In genomic region chr19:10456752-10457483, GRCm38 (mm10) we compare ENCODE assay signal across 8 mouse cellular contexts. TPM values are rescaled to one million over a fixed set of nuclear protein-coding genes. Genes with fewer than 3 reads are reported as not detected.
A peak's percentile ranks its signal among the peaks of the same experiment; 100 is the strongest.
DNase-seq lines count a peak whose midpoint lies in the region; ATAC-seq and TF ChIP-seq lines count a peak whose summit lies in the region.

TSS of gene Lrrc10b (minus strand) at chr19:10457473.

- peaks cover 13% of the 10 kb centered on the region for H3K27me3 ChIP-seq in heart, adult 2 months (ENCODE audit: control insufficient read depth, insufficient read depth, low read length)
- peaks cover 100% of the 10 kb centered on the region for H3K27me3 ChIP-seq in forebrain, embryonic 10.5 days (ENCODE audit: poor library complexity, severe bottlenecking)
- H3K27me3 ChIP-seq in hindbrain, embryonic 12.5 days: peaks cover 82% of the 10 kb centered on the region

- no peaks in the 10 kb centered on the region for H3K4me1 ChIP-seq in heart, adult 2 months (ENCODE audit: control insufficient read depth, insufficient read depth, low read length)
- peaks cover 65% of the 10 kb centered on the region for H3K4me1 ChIP-seq in forebrain, embryonic 10.5 days
- H3K4me1 ChIP-seq in hindbrain, embryonic 12.5 days: peaks cover 24% of the 10 kb centered on the region

- TF ChIP-seq EP300 in heart, adult 2 months (IDR thresholded peaks at IDR 0.05; ENCODE audit: insufficient read depth, low read depth, low read length): no peak

- no peaks in the 10 kb centered on the region for H3K36me3 ChIP-seq in heart, adult 2 months (ENCODE audit: control insufficient read depth, insufficient read depth, low read length)
- H3K36me3 ChIP-seq in forebrain, embryonic 10.5 days (replicated peaks): no peaks in the 10 kb centered on the region
- no peaks in the 10 kb centered on the region for H3K36me3 ChIP-seq in hindbrain, embryonic 12.5 days

- no peak for TF ChIP-seq POLR2A in heart, adult 2 months (IDR thresholded peaks at IDR 0.05; ENCODE audit: insufficient read depth, low read depth, low read length)

- ATAC-seq in hindbrain, embryonic 12.5 days (ENCODE audit: low FRiP score): peak; percentile 71

- under 1% methylated on average over 93 of the region's 96 CpGs for WGBS in heart, adult 2 months
- WGBS in forebrain, embryonic 10.5 days: under 1% methylated on average over 96 of the region's 96 CpGs
- under 1% methylated on average over 81 of the region's 96 CpGs for WGBS in hindbrain, embryonic 12.5 days

- peak; percentile 58 for TF ChIP-seq CTCF in heart, adult 2 months (IDR thresholded peaks at IDR 0.05)

- no peaks in the 10 kb centered on the region for H3K9me3 ChIP-seq in forebrain, embryonic 10.5 days
- no peaks in the 10 kb centered on the region for H3K9me3 ChIP-seq in hindbrain, embryonic 12.5 days (replicated peaks)

- intact Hi-C loops in heart, adult 2 months (cut with DNase I): no loop called here
- intact Hi-C loops in heart, postnatal 25 days (cut with DNase I): no loop called here

- peak within 1 kb of the TSS; percentile 34; the same call in 1 of the 2 replicates for H3K9ac ChIP-seq in heart, adult 2 months (ENCODE audit: low read depth, low read length)
- H3K9ac ChIP-seq in hindbrain, embryonic 12.5 days: peak within 1 kb of the TSS; percentile 57

- H3K27ac ChIP-seq in heart, adult 2 months: no peak within 1 kb of the TSS
- peak within 1 kb of the TSS; percentile 72 for H3K27ac ChIP-seq in forebrain, embryonic 10.5 days
- H3K27ac ChIP-seq in hindbrain, embryonic 12.5 days: peak within 1 kb of the TSS; percentile 17; the same call in 1 of the 2 replicates

- H3K4me2 ChIP-seq in hindbrain, embryonic 12.5 days (replicated peaks): peak within 1 kb of the TSS; percentile 89

- no peaks in the 10 kb centered on the region for H3K79me2 ChIP-seq in heart, adult 2 months (replicated peaks; ENCODE audit: control insufficient read depth, insufficient read depth, low read length)

- peak; percentile 59 to 62 for DNase-seq in heart, adult 2 months
- DNase-seq in heart, postnatal 25 days (ENCODE audit: low spot score): no peak
- DNase-seq in forebrain, embryonic 10.5 days (ENCODE audit: extremely low spot score, low spot score): peak; percentile 71
- peak; percentile 60 to 70 for DNase-seq in layer of hippocampus, postnatal 36 days
- peak; percentile 29 for DNase-seq in lung, postnatal 25 days (ENCODE audit: low spot score)
- DNase-seq in right cerebral cortex, postnatal 10 days (ENCODE audit: low spot score in 2 of 2): peak; percentile 87 to 88
- DNase-seq in urinary bladder, postnatal 4 days (ENCODE audit: low spot score in 2 of 2): peak; percentile 50 to 66

- H3K4me3 ChIP-seq in heart, adult 2 months: peak within 1 kb of the TSS; percentile 46
- peak within 1 kb of the TSS; percentile 61 for H3K4me3 ChIP-seq in forebrain, embryonic 10.5 days
- peak within 1 kb of the TSS; percentile 48 for H3K4me3 ChIP-seq in hindbrain, embryonic 12.5 days

RNA-seq across cellular contexts. Expression of gene Lrrc10b, which starts in this region (rescaled TPM):
- total RNA-seq in heart, adult 2 months (2021): 1 to 10 TPM; 1.7 to 2.3 TPM
- 0.12 and 1.2 TPM in 2 replicates for polyA plus RNA-seq in heart, adult 2 months (2012; rRNA removed)
- 1 to 10 TPM in 1 of 2 experiments, under 1 TPM in 1; 0.75 to 1.0 TPM for total RNA-seq in heart, postnatal 25 days (2021)
- polyA plus RNA-seq in forebrain, embryonic 10.5 days (2016; fragmentation: Nextera tagmentation; extraction: Ambion mirVana): 0.44 and 0.45 TPM in 2 replicates
- polyA plus RNA-seq in hindbrain, embryonic 12.5 days (2016; fragmentation: Nextera tagmentation; extraction: Ambion mirVana): 1.4 and 1.7 TPM in 2 replicates
- total RNA-seq in layer of hippocampus, postnatal 36 days (2021): 10 to 100 TPM; 78.7 to 89.3 TPM

Comparison
In these comparisons a context has a peak if more than half of its experiments do, and no peak if none do; other contexts are left out.
1. RNA of gene Lrrc10b (total RNA-seq): 78.7 to 89.3 TPM in layer of hippocampus, postnatal 36 days; 1.7 to 2.3 TPM in heart, adult 2 months and 0.75 to 1.0 TPM in heart, postnatal 25 days; every median in the first group is over 10 times any median in the second.
2. Peak in DNase-seq, H3K4me3 ChIP-seq and H3K27ac ChIP-seq in forebrain, embryonic 10.5 days; RNA of the gene not detected or under 1 TPM.
3. Peak in every context shown above with its lines, with median percentiles within 50 percentile points of each other: H3K4me3 ChIP-seq.